Mouse (Mus musculus) kidney, adult 2 months (tissue): ENCODE measurements around the gene Gnl3l. TPM values are rescaled to one million over a fixed set of nuclear protein-coding genes. Genes with fewer than 3 reads are reported as not detected.

Experiments
- DNase-seq: peaks from one replicate; pipeline ENCODE4 v3.0.0; 2021
- H3K27ac ChIP-seq: fragments of 200-500 bp; 2 replicates; pipeline ENCODE4 v1.5.1; 2012; ENCODE audit warnings: low read depth, low read length, control low read depth, inconsistent platforms; ENCODE audit not compliant: insufficient read depth
- H3K27me3 ChIP-seq: fragments of 200-500 bp; replicated peaks from 2 replicates; pipeline ENCODE4 v1.6.1; 2012; ENCODE audit warnings: mild to moderate bottlenecking, moderate library complexity, low read length, inconsistent platforms; ENCODE audit not compliant: control insufficient read depth, insufficient read depth
- H3K36me3 ChIP-seq: fragments of 200-500 bp; 2 replicates; pipeline ENCODE4 v1.6.1; 2012; ENCODE audit warnings: mild to moderate bottlenecking, moderate library complexity, low read length, inconsistent platforms; ENCODE audit not compliant: control insufficient read depth, insufficient read depth
- H3K4me1 ChIP-seq: fragments of 200-500 bp; 2 replicates; pipeline ENCODE4 v1.6.1; 2011; ENCODE audit warnings: low read length; ENCODE audit not compliant: control insufficient read depth, insufficient read depth
- H3K4me3 ChIP-seq: fragments of 200-500 bp; 2 replicates; pipeline ENCODE4 v1.5.1; 2011; ENCODE audit warnings: mild to moderate bottlenecking, low read depth, low read length, control low read depth; ENCODE audit not compliant: insufficient read depth
- CTCF ChIP-seq: fragments of 200-500 bp; conservative IDR thresholded peaks from 2 replicates; pipeline ENCODE4 v1.5.1; 2011; ENCODE audit warnings: low read depth, mild to moderate bottlenecking, control low read depth, low read length, moderate library complexity, mixed read lengths; ENCODE audit not compliant: insufficient read depth, insufficient read length
- POLR2A ChIP-seq: fragments of 200-500 bp; IDR thresholded peaks from one replicate; pipeline ENCODE4 v1.6.1; 2011; ENCODE audit warnings: low read depth, low read length, control low read depth
- WGBS: fragments of 180-500 bp; shearing (Covaris S2); methylation state at CpG from one replicate; pipeline ENCODE4 v1.1.7; 2018; 5-methylcytosine and 5-hydroxymethylcytosine counted together
- polyA plus RNA-seq: library from polyadenylated mRNA; depleted of rRNA; stranded (reverse); fragments of >200 nt; gene quantifications from 2 replicates; pipeline ENCODE4 v1.2.3, GENCODE M21; 2012

The Gnl3l gene
- polyA plus RNA-seq, 1 experiment = 14.3 TPM

- WGBS = 41% methylated on average over 3 of the region's 3 CpGs
- Histone ChIP-seq H3K4me1 (no peaks in the 10 kb centered on the region), H3K27ac (no peak overlapping the region), H3K27me3 (no peaks in the 10 kb centered on the region), H3K36me3 (no peaks in the 10 kb centered on the region), H3K4me3 (no peak overlapping the region)
- peak; percentile 2 for DNase-seq
- TF ChIP-seq CTCF (no peak), POLR2A (no peak)
Measured at GRCm38 (mm10) chrX:151031400-151031799, 14.3 kb upstream of the Gnl3l start.

GRCm38 (mm10) chrX:151018798-151019197 lies 1.7 kb upstream of the Gnl3l start:
- Histone ChIP-seq H3K36me3 (no peaks in the 10 kb centered on the region), H3K4me1 (peaks cover 8% of the 10 kb centered on the region; the same call in 1 of the 2 replicates), H3K27ac (no peak overlapping the region), H3K4me3 (no peak overlapping the region), H3K27me3 (no peaks in the 10 kb centered on the region)
- WGBS = 74% methylated on average over 3 of the region's 3 CpGs
- TF ChIP-seq POLR2A (no peak), CTCF (no peak)
- no peak for DNase-seq

GRCm38 (mm10) chrX:151017897-151018296 lies 775 bp upstream of the Gnl3l start:
- H3K4me1 ChIP-seq = peaks cover 8% of the 10 kb centered on the region; the same call in 1 of the 2 replicates
- H3K36me3 ChIP-seq = no peaks in the 10 kb centered on the region
- TF ChIP-seq POLR2A (no peak), CTCF (no peak)
- peak overlapping the region; percentile 86 for H3K4me3 ChIP-seq
- DNase-seq = no peak
- no peaks in the 10 kb centered on the region for H3K27me3 ChIP-seq
- 0% methylated on average over 3 of the region's 3 CpGs for WGBS
- H3K27ac ChIP-seq = peak overlapping the region; percentile 66; the same call in 1 of the 2 replicates

GRCm38 (mm10) chrX:150996775-150997174 lies 20.3 kb downstream of the Gnl3l start:
- no peak for DNase-seq
- WGBS = 88% methylated on average over 3 of the region's 3 CpGs
- Histone ChIP-seq H3K36me3 (peaks cover 2% of the 10 kb centered on the region), H3K4me1 (no peaks in the 10 kb centered on the region), H3K27ac (no peak overlapping the region), H3K4me3 (no peak overlapping the region), H3K27me3 (no peaks in the 10 kb centered on the region)
- TF ChIP-seq POLR2A (no peak), CTCF (no peak)

GRCm38 (mm10) chrX:150981621-150982020 lies 35.5 kb downstream of the Gnl3l start:
- H3K27me3 ChIP-seq = no peaks in the 10 kb centered on the region
- no peaks in the 10 kb centered on the region for H3K4me1 ChIP-seq
- no peak overlapping the region for H3K4me3 ChIP-seq
- WGBS = 52% methylated on average over 1 of the region's 1 CpGs
- no peak for TF ChIP-seq CTCF
- TF ChIP-seq POLR2A = no peak
- no peaks in the 10 kb centered on the region for H3K36me3 ChIP-seq
- no peak overlapping the region for H3K27ac ChIP-seq
- DNase-seq = peak; percentile 26

GRCm38 (mm10) chrX:150975424-150975823 lies 41.7 kb downstream of the Gnl3l start:
- Histone ChIP-seq H3K27ac (no peak overlapping the region), H3K36me3 (no peaks in the 10 kb centered on the region), H3K27me3 (no peaks in the 10 kb centered on the region), H3K4me3 (no peak overlapping the region), H3K4me1 (no peaks in the 10 kb centered on the region)
- TF ChIP-seq CTCF (no peak), POLR2A (no peak)
- 97% methylated on average over 5 of the region's 5 CpGs for whole genome bisulfite sequencing
- no peak for DNase-seq

- no peaks in the 10 kb centered on the region for H3K4me1 ChIP-seq
- H3K27ac ChIP-seq = no peak overlapping the region
- H3K27me3 ChIP-seq = no peaks in the 10 kb centered on the region
- DNase-seq = no peak
- no peak overlapping the region for H3K4me3 ChIP-seq
- TF ChIP-seq CTCF = no peak
- TF ChIP-seq POLR2A = no peak
- WGBS = 37% methylated on average over 2 of the region's 2 CpGs
- H3K36me3 ChIP-seq = no peaks in the 10 kb centered on the region
Measured at GRCm38 (mm10) chrX:150963027-150963426, 54.1 kb downstream of the Gnl3l start.

- no peaks in the 10 kb centered on the region for H3K36me3 ChIP-seq
- DNase-seq = no peak
- H3K27me3 ChIP-seq = no peaks in the 10 kb centered on the region
- 46% methylated on average over 5 of the region's 5 CpGs for WGBS
- no peak overlapping the region for H3K27ac ChIP-seq
- no peak overlapping the region for H3K4me3 ChIP-seq
- TF ChIP-seq CTCF = peak; percentile 42
- TF ChIP-seq POLR2A = no peak
- no peaks in the 10 kb centered on the region for H3K4me1 ChIP-seq
Measured at GRCm38 (mm10) chrX:150960702-150961101, 56.4 kb downstream of the Gnl3l start.
